Mouse (Mus musculus) hindbrain, embryonic 11.5 days (tissue): ENCODE measurements around the gene Gprc5a. TPM values are rescaled to one million over a fixed set of nuclear protein-coding genes. Genes with fewer than 3 reads are reported as not detected.

Experiments
- polyA plus RNA-seq: library from polyadenylated mRNA; unstranded; fragments of >200 nt; fragmentation: Nextera tagmentation; extraction: Ambion mirVana; gene quantifications from 2 replicates; pipeline ENCODE4 v1.2.1, GENCODE M21; 2014

Gprc5a gene
- polyA plus RNA-seq, 1 experiment from 2014 or later: 3.7 TPM

Other genes with a start within 250 kb of the Gprc5a start
- gene Crebl2, start 235.5 kb upstream of the Gprc5a start, polyA plus RNA-seq: 1.3 and 1.4 TPM in 2 replicates
- gene Gpr19, start 167.1 kb upstream of the Gprc5a start, polyA plus RNA-seq: 27.7 and 29.4 TPM in 2 replicates
- gene Cdkn1b, start 145.2 kb upstream of the Gprc5a start, polyA plus RNA-seq: 23.9 and 24.1 TPM in 2 replicates
- gene Apold1, start 83.9 kb upstream of the Gprc5a start, polyA plus RNA-seq: 3.0 and 3.7 TPM in 2 replicates
- 101 and 102 TPM in 2 replicates for gene Ddx47, start 54.0 kb upstream of the Gprc5a start, polyA plus RNA-seq
- not detected in 2 replicates for gene Gprc5d, start 52.6 kb downstream of the Gprc5a start, polyA plus RNA-seq
- 32.5 and 34.2 TPM in 2 replicates for gene Fam234b, start 132.3 kb downstream of the Gprc5a start, polyA plus RNA-seq
- 2.6 and 4.1 TPM in 2 replicates for gene Hebp1, start 132.4 kb downstream of the Gprc5a start, polyA plus RNA-seq
- gene Gsg1, start 188.7 kb downstream of the Gprc5a start, polyA plus RNA-seq: 0.32 and 0.66 TPM in 2 replicates
- gene Pbp2, start 244.8 kb downstream of the Gprc5a start, polyA plus RNA-seq: 0.22 TPM in 1 of 2 replicates, not detected in the other